Mouse (Mus musculus) kidney, postnatal 0 days (tissue): ENCODE data around the gene Wbp11. TPM values are rescaled to one million over a fixed set of nuclear protein-coding genes. Genes with fewer than 3 reads are reported as not detected.
A peak's percentile ranks its signal among the peaks of the same experiment; 100 is the strongest.

Source experiments
- ATAC-seq: fragments of 200-750 bp; cut with Nextera tagmentation; replicated peaks from 2 replicates; pipeline ENCODE4 v1.8.0; 2017; ENCODE audit warnings: low read depth, moderate number of reproducible peaks, moderate TSS enrichment, moderate library complexity; ENCODE audit not compliant: low FRiP score
- DNase-seq: peaks from one replicate; pipeline ENCODE4 v3.0.0-alpha.2; 2016; ENCODE audit warnings: low spot score
- H3K27ac ChIP-seq: fragments of 300-500 bp; sonication (generic); 2 replicates; pipeline ENCODE4 v1.5.1; 2014; ENCODE audit warnings: mild to moderate bottlenecking
- H3K27me3 ChIP-seq: fragments of 300-500 bp; sonication (generic); 2 replicates; pipeline ENCODE4 v1.6.1; 2014; ENCODE audit warnings: low read length, mixed read lengths; ENCODE audit not compliant: insufficient read depth
- H3K36me3 ChIP-seq: fragments of 300-500 bp; sonication (generic); 2 replicates; pipeline ENCODE4 v1.6.1; 2014; ENCODE audit warnings: low read length, mixed read lengths; ENCODE audit not compliant: insufficient read depth
- H3K4me1 ChIP-seq: fragments of 300-500 bp; sonication (generic); replicated peaks from 2 replicates; pipeline ENCODE4 v1.6.1; 2014; ENCODE audit warnings: antibody characterized with exemption, low read length, mixed read lengths; ENCODE audit not compliant: insufficient read depth
- H3K4me2 ChIP-seq: fragments of 300-500 bp; sonication (generic); 2 replicates; pipeline ENCODE4 v1.6.1; 2014; ENCODE audit warnings: mild to moderate bottlenecking, low read length, moderate library complexity, mixed read lengths
- H3K4me3 ChIP-seq: fragments of 300-500 bp; sonication (generic); replicated peaks from 2 replicates; pipeline ENCODE4 v1.5.1; 2014; ENCODE audit warnings: low read depth, low read length
- H3K9ac ChIP-seq: fragments of 300-500 bp; sonication (generic); 2 replicates; pipeline ENCODE4 v1.6.1; 2014; ENCODE audit warnings: low read depth, low read length
- H3K9me3 ChIP-seq: fragments of 300-500 bp; sonication (generic); replicated peaks from 2 replicates; pipeline ENCODE4 v1.6.1; 2016; ENCODE audit warnings: low read length, inconsistent platforms, mixed read lengths
- CTCF ChIP-seq: IDR thresholded peaks from 2 replicates; pipeline ENCODE4 v1.5.1; 2016; ENCODE audit warnings: antibody characterized with exemption, low read depth, mild to moderate bottlenecking, moderate library complexity
- WGBS: fragments of 180-500 bp; shearing (Covaris S2); extraction: QIAGEN DNeasy Blood & Tissue Kit; methylation state at CpG from one replicate; pipeline ENCODE4 v1.1.7; 2014; 5-methylcytosine and 5-hydroxymethylcytosine counted together
- polyA plus RNA-seq: library from polyadenylated mRNA; unstranded; fragments of >200 nt; fragmentation: Nextera tagmentation; extraction: Ambion mirVana; gene quantifications from 2 replicates; pipeline ENCODE4 v1.2.1, GENCODE M21; 2015

Gene Wbp11
- polyA plus RNA-seq, 1 experiment from 2014 or later: 76.4 TPM

- no peaks in the 10 kb centered on the region for H3K36me3 ChIP-seq
- H3K27me3 ChIP-seq: no peaks in the 10 kb centered on the region
- H3K9me3 ChIP-seq: no peaks in the 10 kb centered on the region
- ATAC-seq (no peak), DNase-seq (no peak)
- H3K9ac ChIP-seq: peak overlapping the region; percentile 35; the same call in 1 of the 2 replicates
- WGBS: 26% methylated on average over 16 of the region's 16 CpGs
- no peaks in the 10 kb centered on the region for H3K4me1 ChIP-seq
- no peak for TF ChIP-seq CTCF
- H3K27ac ChIP-seq: no peak overlapping the region
- H3K4me3 ChIP-seq: peak overlapping the region; percentile 39
- H3K4me2 ChIP-seq: peak overlapping the region; percentile 86
Observed at GRCm38 (mm10) chr6:136792884-136793758, 34.9 kb downstream of the Wbp11 start.

DNA sequence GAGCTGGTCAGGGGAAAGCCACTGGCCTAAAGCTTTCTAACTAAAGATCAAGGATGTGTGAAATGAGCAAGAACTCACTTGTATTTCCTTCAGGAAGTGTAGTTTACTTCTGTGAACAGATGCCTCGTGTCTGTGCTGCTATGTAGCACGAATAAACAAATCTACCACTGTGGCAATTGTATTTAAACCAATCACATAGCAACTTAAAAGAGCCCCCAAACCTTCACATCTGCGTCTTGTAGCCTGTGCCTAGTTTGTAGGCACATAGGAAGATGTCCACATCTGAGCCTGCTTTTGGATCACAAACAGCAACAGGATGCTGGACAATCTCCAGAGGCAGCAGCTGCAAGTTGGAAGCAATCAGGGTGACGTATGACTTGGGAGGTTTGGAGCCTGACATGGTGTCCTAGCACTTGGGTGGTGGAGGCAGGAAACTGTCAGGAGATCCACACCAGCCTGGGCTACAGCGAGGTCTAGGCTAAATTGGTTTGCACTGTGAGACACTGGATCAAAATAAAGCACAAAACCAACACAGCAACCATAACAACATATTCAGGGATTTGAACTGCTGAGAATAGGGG lies 38.6 kb downstream of the Wbp11 start:
- WGBS: 43% methylated on average over 5 of the region's 5 CpGs
- peak; percentile 87 for DNase-seq
- H3K36me3 ChIP-seq: no peaks in the 10 kb centered on the region

GRCm38 (mm10) chr6:136782761-136783160 lies 45.3 kb downstream of the Wbp11 start:
- Histone ChIP-seq H3K4me1 (no peaks in the 10 kb centered on the region), H3K4me2 (no peak overlapping the region), H3K9ac (no peak overlapping the region), H3K36me3 (no peaks in the 10 kb centered on the region), H3K27me3 (no peaks in the 10 kb centered on the region), H3K9me3 (no peaks in the 10 kb centered on the region), H3K27ac (no peak overlapping the region), H3K4me3 (no peak overlapping the region)
- DNase-seq: no peak
- WGBS: 90% methylated on average over 9 of the region's 9 CpGs
- no peak for ATAC-seq
- TF ChIP-seq CTCF: no peak

More for the DNA sequence above, 38.6 kb downstream of the Wbp11 start:
- Histone ChIP-seq H3K4me3 (no peak overlapping the region), H3K9ac (no peak overlapping the region), H3K4me2 (no peak overlapping the region), H3K27ac (peak overlapping the region; percentile 85), H3K4me1 (no peaks in the 10 kb centered on the region), H3K27me3 (no peaks in the 10 kb centered on the region), H3K9me3 (no peaks in the 10 kb centered on the region)
- no peak for TF ChIP-seq CTCF
- peak; percentile 72; the same call in 1 of the 2 replicates for ATAC-seq

DNA sequence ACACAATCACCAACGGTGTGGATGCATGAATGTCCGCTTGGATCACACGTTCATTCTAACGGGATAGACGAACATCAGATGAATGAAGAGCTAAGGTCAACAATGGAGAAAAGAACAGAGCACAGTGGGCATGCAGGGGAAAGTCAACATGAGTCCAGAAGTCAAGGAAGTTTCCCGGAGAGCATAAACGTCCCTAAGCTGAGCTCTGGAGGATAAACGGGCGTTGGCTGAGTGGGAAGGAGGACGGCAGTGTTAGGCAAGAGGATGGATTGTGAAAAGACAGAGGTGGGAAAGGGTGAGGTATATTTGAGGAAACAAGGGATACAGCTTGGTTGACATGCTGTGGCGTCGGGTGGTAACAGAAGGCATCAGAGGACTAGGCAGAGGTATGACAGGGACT lies 45.9 kb downstream of the Wbp11 start:
- Histone ChIP-seq H3K27ac (no peak overlapping the region), H3K9me3 (no peaks in the 10 kb centered on the region), H3K36me3 (no peaks in the 10 kb centered on the region), H3K9ac (no peak overlapping the region), H3K4me2 (no peak overlapping the region), H3K4me3 (no peak overlapping the region), H3K27me3 (no peaks in the 10 kb centered on the region), H3K4me1 (no peaks in the 10 kb centered on the region)
- ATAC-seq: no peak
- no peak for TF ChIP-seq CTCF
- WGBS: 88% methylated on average over 12 of the region's 12 CpGs
- no peak for DNase-seq

DNA sequence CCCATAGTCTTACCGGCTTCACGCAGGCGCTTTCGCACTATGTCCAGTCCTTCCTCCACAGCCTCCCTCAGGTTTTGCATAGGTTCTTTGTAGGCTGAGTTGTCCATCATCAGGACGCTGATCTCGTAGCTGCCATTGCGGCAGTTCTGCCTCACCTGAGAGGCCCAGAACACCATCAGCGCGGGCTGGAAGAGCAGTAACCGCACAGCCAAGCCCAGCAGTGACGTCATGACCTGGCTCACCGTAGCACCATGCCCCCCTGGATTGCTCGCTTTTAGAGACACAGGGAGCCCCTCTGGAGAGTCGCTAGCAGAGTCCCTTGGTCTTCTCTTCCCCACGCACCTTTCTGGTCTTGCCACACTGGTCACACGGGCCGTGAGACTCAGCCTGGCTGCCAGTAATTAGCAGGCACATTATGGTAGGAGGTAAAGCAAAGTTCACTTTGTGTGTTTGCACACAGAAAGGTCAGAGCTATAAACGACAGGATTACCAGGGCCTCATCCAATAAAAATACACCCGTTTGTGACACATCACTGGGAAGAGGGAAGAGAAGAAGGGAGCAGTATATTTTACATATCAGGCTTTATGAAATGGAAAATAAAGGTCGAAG lies 46.6 kb downstream of the Wbp11 start, which contains the start of gene Gucy2c:
Gene Gucy2c, minus strand, starts transcription at position 389 of the 610 bp plus-strand sequence.
- no peak for ATAC-seq
- 69% methylated on average over 20 of the region's 20 CpGs for WGBS
- Histone ChIP-seq H3K27me3 (no peaks in the 10 kb centered on the region), H3K9me3 (no peaks in the 10 kb centered on the region), H3K4me1 (no peaks in the 10 kb centered on the region), H3K9ac (no peak within 1 kb of the TSS), H3K27ac (no peak within 1 kb of the TSS), H3K4me2 (no peak within 1 kb of the TSS), H3K36me3 (no peaks in the 10 kb centered on the region), H3K4me3 (no peak within 1 kb of the TSS)
- DNase-seq: no peak
- no peak for TF ChIP-seq CTCF

DNA sequence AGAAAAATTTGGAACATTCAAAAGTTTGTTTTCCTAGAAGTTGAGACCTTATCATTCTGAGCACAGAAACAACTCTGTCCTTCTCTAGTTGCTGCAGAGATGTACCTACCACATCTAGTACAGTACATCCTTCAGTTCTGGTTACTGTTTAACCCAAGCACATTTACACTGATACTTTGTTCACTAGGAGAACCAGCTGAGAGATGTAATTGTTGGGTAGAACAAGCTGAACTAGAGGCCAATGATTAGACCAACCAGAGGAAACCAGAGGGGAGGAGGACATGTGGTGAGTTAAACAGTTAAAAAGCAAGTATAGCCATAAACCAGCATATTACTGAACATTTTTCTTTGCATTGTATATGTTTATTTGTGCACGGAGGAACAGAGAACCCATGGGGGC lies 51.6 kb downstream of the Wbp11 start:
- Histone ChIP-seq H3K9ac (no peak overlapping the region), H3K9me3 (no peaks in the 10 kb centered on the region), H3K4me1 (no peaks in the 10 kb centered on the region), H3K36me3 (no peaks in the 10 kb centered on the region), H3K27me3 (no peaks in the 10 kb centered on the region), H3K4me3 (no peak overlapping the region), H3K4me2 (no peak overlapping the region), H3K27ac (no peak overlapping the region)
- DNase-seq (no peak), ATAC-seq (no peak)
- WGBS: 86% methylated on average over 1 of the region's 1 CpGs
- no peak for TF ChIP-seq CTCF
